Mouse (Mus musculus): ENCODE data around the gene Atp2a2. TPM values are rescaled to one million over a fixed set of nuclear protein-coding genes. Genes with fewer than 3 reads are reported as not detected.

Gene Atp2a2
- polyA plus RNA-seq, 1 experiment from 2014 or later = 33.6 TPM

GRCm38 (mm10) chr5:122448869-122449268 is 53.2 kb downstream of the Atp2a2 start:
- Histone ChIP-seq H3K36me3 (ENCODE audit: insufficient read depth, low read length) (peaks cover 43% of the 10 kb centered on the region), H3K4me2 (replicated peaks; ENCODE audit: low read depth, low read length) (no peak overlapping the region), H3K4me3 (ENCODE audit: low read length) (no peak overlapping the region), H3K27ac (ENCODE audit: low read length) (no peak overlapping the region), H3K9me3 (ENCODE audit: low read length) (no peaks in the 10 kb centered on the region), H3K4me1 (ENCODE audit: insufficient read depth, low read length) (no peaks in the 10 kb centered on the region), H3K9ac (replicated peaks; ENCODE audit: low read length) (no peak overlapping the region), H3K27me3 (ENCODE audit: insufficient read depth, low read length) (no peaks in the 10 kb centered on the region)
- ATAC-seq (ENCODE audit: low FRiP score, low TSS enrichment) = no peak
- WGBS = 76% methylated on average over 5 of the region's 5 CpGs

GRCm38 (mm10) chr5:122447857-122448256 is 54.2 kb downstream of the Atp2a2 start:
- H3K36me3 ChIP-seq (ENCODE audit: insufficient read depth, low read length) = peaks cover 43% of the 10 kb centered on the region
- H3K9me3 ChIP-seq (ENCODE audit: low read length) = no peaks in the 10 kb centered on the region
- H3K4me2 ChIP-seq (replicated peaks; ENCODE audit: low read depth, low read length) = no peak overlapping the region
- no peak overlapping the region for H3K27ac ChIP-seq (ENCODE audit: low read length)
- H3K4me3 ChIP-seq (ENCODE audit: low read length) = no peak overlapping the region
- ATAC-seq (ENCODE audit: low FRiP score, low TSS enrichment) = no peak
- no peak overlapping the region for H3K9ac ChIP-seq (replicated peaks; ENCODE audit: low read length)
- WGBS = 88% methylated on average over 8 of the region's 8 CpGs
- no peaks in the 10 kb centered on the region for H3K27me3 ChIP-seq (ENCODE audit: insufficient read depth, low read length)
- no peaks in the 10 kb centered on the region for H3K4me1 ChIP-seq (ENCODE audit: insufficient read depth, low read length)

- H3K4me2 ChIP-seq (replicated peaks; ENCODE audit: low read depth, low read length) = no peak overlapping the region
- no peaks in the 10 kb centered on the region for H3K9me3 ChIP-seq (ENCODE audit: low read length)
- H3K4me1 ChIP-seq (ENCODE audit: insufficient read depth, low read length) = no peaks in the 10 kb centered on the region
- H3K27ac ChIP-seq (ENCODE audit: low read length) = no peak overlapping the region
- H3K27me3 ChIP-seq (ENCODE audit: insufficient read depth, low read length) = no peaks in the 10 kb centered on the region
- no peak for ATAC-seq (ENCODE audit: low FRiP score, low TSS enrichment)
- H3K9ac ChIP-seq (replicated peaks; ENCODE audit: low read length) = no peak overlapping the region
- H3K36me3 ChIP-seq (ENCODE audit: insufficient read depth, low read length) = peaks cover 64% of the 10 kb centered on the region
- no peak overlapping the region for H3K4me3 ChIP-seq (ENCODE audit: low read length)
- 89% methylated on average over 11 of the region's 11 CpGs for WGBS
These were observed 56.9 kb downstream of the Atp2a2 start for GRCm38 (mm10) chr5:122445051-122445610.

GRCm38 (mm10) chr5:122444492-122444891 is 57.5 kb downstream of the Atp2a2 start:
- no peak for ATAC-seq (ENCODE audit: low FRiP score, low TSS enrichment)

GRCm38 (mm10) chr5:122440095-122440630 is 61.9 kb downstream of the Atp2a2 start:
- Histone ChIP-seq H3K4me2 (replicated peaks; ENCODE audit: low read depth, low read length) (no peak overlapping the region), H3K27me3 (ENCODE audit: insufficient read depth, low read length) (no peaks in the 10 kb centered on the region), H3K27ac (ENCODE audit: low read length) (0 out of 2 replicates have a peak overlapping the region, but pooled peaks have one; percentile 48), H3K36me3 (ENCODE audit: insufficient read depth, low read length) (peaks cover 95% of the 10 kb centered on the region), H3K4me3 (ENCODE audit: low read length) (no peak overlapping the region), H3K9ac (replicated peaks; ENCODE audit: low read length) (no peak overlapping the region), H3K4me1 (ENCODE audit: insufficient read depth, low read length) (no peaks in the 10 kb centered on the region), H3K9me3 (ENCODE audit: low read length) (no peaks in the 10 kb centered on the region)
- 87% methylated on average over 12 of the region's 12 CpGs for WGBS
- ATAC-seq (ENCODE audit: low FRiP score, low TSS enrichment) = no peak

More at GRCm38 (mm10) chr5:122444492-122444891, 57.5 kb downstream of the Atp2a2 start:
- H3K36me3 ChIP-seq (ENCODE audit: insufficient read depth, low read length) = peaks cover 70% of the 10 kb centered on the region
- H3K4me1 ChIP-seq (ENCODE audit: insufficient read depth, low read length) = no peaks in the 10 kb centered on the region
- no peak overlapping the region for H3K27ac ChIP-seq (ENCODE audit: low read length)
- no peak overlapping the region for H3K9ac ChIP-seq (replicated peaks; ENCODE audit: low read length)
- H3K27me3 ChIP-seq (ENCODE audit: insufficient read depth, low read length) = no peaks in the 10 kb centered on the region
- no peak overlapping the region for H3K4me2 ChIP-seq (replicated peaks; ENCODE audit: low read depth, low read length)
- H3K9me3 ChIP-seq (ENCODE audit: low read length) = no peaks in the 10 kb centered on the region
- no peak overlapping the region for H3K4me3 ChIP-seq (ENCODE audit: low read length)
- WGBS = 95% methylated on average over 10 of the region's 10 CpGs

- Histone ChIP-seq H3K4me2 (replicated peaks; ENCODE audit: low read depth, low read length) (no peak overlapping the region), H3K9me3 (ENCODE audit: low read length) (no peaks in the 10 kb centered on the region), H3K4me3 (ENCODE audit: low read length) (no peak overlapping the region), H3K36me3 (ENCODE audit: insufficient read depth, low read length) (peaks cover 96% of the 10 kb centered on the region), H3K27me3 (ENCODE audit: insufficient read depth, low read length) (no peaks in the 10 kb centered on the region), H3K27ac (ENCODE audit: low read length) (peak overlapping the region; percentile 48), H3K9ac (replicated peaks; ENCODE audit: low read length) (no peak overlapping the region), H3K4me1 (ENCODE audit: insufficient read depth, low read length) (no peaks in the 10 kb centered on the region)
- ATAC-seq (ENCODE audit: low FRiP score, low TSS enrichment) = peak; percentile 67; the same call in 1 of the 2 replicates
- WGBS = 76% methylated on average over 19 of the region's 19 CpGs
These were observed 62.5 kb downstream of the Atp2a2 start for GRCm38 (mm10) chr5:122439400-122440094.

- WGBS = 78% methylated on average over 4 of the region's 4 CpGs
- ATAC-seq (ENCODE audit: low FRiP score, low TSS enrichment) = no peak
- H3K36me3 ChIP-seq (ENCODE audit: insufficient read depth, low read length) = peaks cover 92% of the 10 kb centered on the region
- H3K9ac ChIP-seq (replicated peaks; ENCODE audit: low read length) = no peak overlapping the region
- H3K4me3 ChIP-seq (ENCODE audit: low read length) = no peak overlapping the region
- no peaks in the 10 kb centered on the region for H3K9me3 ChIP-seq (ENCODE audit: low read length)
- no peaks in the 10 kb centered on the region for H3K4me1 ChIP-seq (ENCODE audit: insufficient read depth, low read length)
- H3K4me2 ChIP-seq (replicated peaks; ENCODE audit: low read depth, low read length) = no peak overlapping the region
- H3K27ac ChIP-seq (ENCODE audit: low read length) = no peak overlapping the region
- H3K27me3 ChIP-seq (ENCODE audit: insufficient read depth, low read length) = no peaks in the 10 kb centered on the region
These were observed 67.5 kb downstream of the Atp2a2 start for GRCm38 (mm10) chr5:122434541-122434940.

- Histone ChIP-seq H3K27me3 (ENCODE audit: insufficient read depth, low read length) (no peaks in the 10 kb centered on the region), H3K4me1 (ENCODE audit: insufficient read depth, low read length) (no peaks in the 10 kb centered on the region), H3K4me2 (replicated peaks; ENCODE audit: low read depth, low read length) (no peak overlapping the region), H3K9ac (replicated peaks; ENCODE audit: low read length) (no peak overlapping the region), H3K4me3 (ENCODE audit: low read length) (no peak overlapping the region), H3K9me3 (ENCODE audit: low read length) (no peaks in the 10 kb centered on the region), H3K36me3 (ENCODE audit: insufficient read depth, low read length) (peaks cover 75% of the 10 kb centered on the region), H3K27ac (ENCODE audit: low read length) (no peak overlapping the region)
- ATAC-seq (ENCODE audit: low FRiP score, low TSS enrichment) = no peak
- WGBS = 94% methylated on average over 8 of the region's 8 CpGs
These were observed 70.8 kb downstream of the Atp2a2 start for GRCm38 (mm10) chr5:122431221-122431620.

GRCm38 (mm10) chr5:122430036-122430775 is 71.8 kb downstream of the Atp2a2 start:
- Histone ChIP-seq H3K9me3 (ENCODE audit: low read length) (no peaks in the 10 kb centered on the region), H3K4me2 (replicated peaks; ENCODE audit: low read depth, low read length) (no peak overlapping the region), H3K27me3 (ENCODE audit: insufficient read depth, low read length) (no peaks in the 10 kb centered on the region), H3K4me3 (ENCODE audit: low read length) (no peak overlapping the region), H3K36me3 (ENCODE audit: insufficient read depth, low read length) (peaks cover 65% of the 10 kb centered on the region), H3K4me1 (ENCODE audit: insufficient read depth, low read length) (no peaks in the 10 kb centered on the region), H3K9ac (replicated peaks; ENCODE audit: low read length) (no peak overlapping the region), H3K27ac (ENCODE audit: low read length) (no peak overlapping the region)
- 87% methylated on average over 4 of the region's 4 CpGs for WGBS
- ATAC-seq (ENCODE audit: low FRiP score, low TSS enrichment) = no peak
